Mouse (Mus musculus): ENCODE data around the gene Pitx3. TPM values are rescaled to one million over a fixed set of nuclear protein-coding genes. Genes with fewer than 3 reads are reported as not detected.
"Not testable (repeated sequence)": the region's sequence is repeated elsewhere in the genome, so short reads cannot be mapped to it uniquely, and the experiment has no call there.

The Pitx3 gene
- total RNA-seq (2014; fragmentation: Nextera tagmentation) (not detected in 2 replicates), total RNA-seq (2017) (not detected in 2 replicates)

GRCm38 (mm10) chr19:46147511-46148371, at the start of gene Pitx3:
Gene Pitx3, minus strand, starts transcription at chr19:46148326.
- no peak for ATAC-seq (replicated peaks; ENCODE audit: poor library complexity, severe bottlenecking)

DNA sequence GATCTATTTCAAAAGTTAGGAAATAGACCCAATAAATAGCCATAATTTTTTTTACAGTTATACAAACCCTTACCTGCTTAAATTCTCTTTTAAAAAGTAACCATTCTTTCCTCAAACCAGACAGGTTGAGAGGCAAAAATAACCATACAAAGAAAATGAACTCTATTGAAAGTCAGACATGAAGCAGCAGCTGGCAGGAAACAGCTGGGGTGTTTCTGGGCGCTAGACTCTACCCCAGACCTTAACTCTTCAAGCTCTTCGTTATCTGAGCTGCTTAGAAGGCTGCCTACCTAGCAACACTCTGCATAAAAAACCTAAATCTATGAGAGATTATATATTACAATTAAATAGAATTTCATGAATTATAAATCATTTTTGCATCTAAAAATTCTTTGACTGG, 39.1 kb upstream of the Pitx3 start:
- ATAC-seq (replicated peaks; ENCODE audit: poor library complexity, severe bottlenecking) = no peak

- no peak for ATAC-seq (replicated peaks; ENCODE audit: poor library complexity, severe bottlenecking)
These were observed 38.5 kb upstream of the Pitx3 start for GRCm38 (mm10) chr19:46186611-46187010.

DNA sequence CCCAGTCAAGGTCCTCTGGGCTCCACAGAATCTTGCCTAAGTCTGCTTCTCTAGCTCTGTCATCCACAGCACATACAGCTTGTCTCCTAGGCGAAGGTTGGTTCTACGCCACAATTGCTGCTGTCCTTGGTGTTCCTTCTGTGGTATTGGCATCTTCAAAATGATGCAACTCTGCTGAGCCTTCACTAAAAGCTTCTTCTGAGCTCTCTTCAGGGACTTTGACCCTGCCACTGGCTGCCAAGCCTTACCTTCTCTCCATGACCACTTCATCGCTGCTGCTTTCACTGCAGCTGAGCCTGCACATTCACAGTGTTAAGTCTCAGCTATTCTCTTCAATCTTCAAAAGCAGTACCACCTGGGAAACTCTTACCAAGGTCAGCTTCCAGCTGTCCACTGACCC, 34.1 kb upstream of the Pitx3 start:
- ATAC-seq (replicated peaks; ENCODE audit: poor library complexity, severe bottlenecking) = no peak

- ATAC-seq (replicated peaks; ENCODE audit: poor library complexity, severe bottlenecking) = no peak
These were observed 32.1 kb upstream of the Pitx3 start for GRCm38 (mm10) chr19:46180274-46180673.

GRCm38 (mm10) chr19:46177046-46177445, 28.9 kb upstream of the Pitx3 start:
- no peak for ATAC-seq (replicated peaks; ENCODE audit: poor library complexity, severe bottlenecking)

DNA sequence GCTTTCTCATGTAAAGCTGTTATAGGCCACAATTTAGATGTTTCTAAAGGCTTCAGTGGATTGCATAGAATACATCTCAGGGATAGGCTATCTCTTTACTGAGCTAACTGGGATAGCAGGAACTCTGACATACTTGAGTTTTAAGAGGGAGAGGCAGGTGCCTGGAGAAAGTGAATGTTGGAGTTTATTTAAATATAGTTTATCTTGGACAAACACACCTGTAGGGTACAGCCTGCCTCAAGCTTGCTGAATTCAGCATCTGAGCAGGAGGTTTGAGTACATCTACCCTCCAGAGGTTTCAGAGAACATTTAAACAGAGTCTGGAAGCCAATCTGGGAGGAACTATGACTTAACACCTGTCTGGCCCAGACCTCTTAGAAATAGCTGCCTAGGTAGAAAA, 27.0 kb upstream of the Pitx3 start:
- ATAC-seq (replicated peaks; ENCODE audit: poor library complexity, severe bottlenecking) = no peak

DNA sequence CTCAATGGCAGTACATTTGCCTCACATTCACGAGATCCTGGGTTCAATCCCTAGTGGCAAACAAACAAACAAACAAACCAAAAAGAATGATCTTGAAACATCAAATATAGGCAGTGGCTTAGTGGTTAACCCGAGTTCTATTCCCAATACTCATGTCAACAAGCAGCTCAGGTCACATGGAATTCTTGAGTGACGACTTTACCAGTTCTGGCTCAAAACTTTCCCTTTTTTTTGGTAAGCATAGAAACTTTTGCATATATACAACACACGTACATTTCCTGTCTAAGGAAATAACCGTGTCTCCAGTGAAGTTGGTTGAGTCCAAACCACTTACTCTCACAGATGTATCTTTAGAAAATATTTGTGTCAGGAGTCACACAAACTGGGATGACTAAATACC, 24.4 kb upstream of the Pitx3 start:
- ATAC-seq (replicated peaks; ENCODE audit: poor library complexity, severe bottlenecking) = no peak

- ATAC-seq (replicated peaks; ENCODE audit: poor library complexity, severe bottlenecking) = no peak
These were observed 21.8 kb upstream of the Pitx3 start for GRCm38 (mm10) chr19:46169913-46170312.

- ATAC-seq (replicated peaks; ENCODE audit: poor library complexity, severe bottlenecking) = no peak
These were observed 21.3 kb upstream of the Pitx3 start for GRCm38 (mm10) chr19:46169396-46169795.

- not testable (repeated sequence) for ATAC-seq (replicated peaks; ENCODE audit: poor library complexity, severe bottlenecking)
These were observed 19.0 kb upstream of the Pitx3 start for GRCm38 (mm10) chr19:46167169-46167568.

GRCm38 (mm10) chr19:46165950-46166349, 17.8 kb upstream of the Pitx3 start:
- no peak for ATAC-seq (replicated peaks; ENCODE audit: poor library complexity, severe bottlenecking)

GRCm38 (mm10) chr19:46152127-46152803, 4.1 kb upstream of the Pitx3 start, which contains the start of gene Gbf1:
Gene Gbf1, plus strand, starts transcription at chr19:46152509.
- peak; percentile 91 for ATAC-seq (replicated peaks; ENCODE audit: poor library complexity, severe bottlenecking)

GRCm38 (mm10) chr19:46149091-46149490, 965 bp upstream of the Pitx3 start:
- ATAC-seq (replicated peaks; ENCODE audit: poor library complexity, severe bottlenecking) = no peak

DNA sequence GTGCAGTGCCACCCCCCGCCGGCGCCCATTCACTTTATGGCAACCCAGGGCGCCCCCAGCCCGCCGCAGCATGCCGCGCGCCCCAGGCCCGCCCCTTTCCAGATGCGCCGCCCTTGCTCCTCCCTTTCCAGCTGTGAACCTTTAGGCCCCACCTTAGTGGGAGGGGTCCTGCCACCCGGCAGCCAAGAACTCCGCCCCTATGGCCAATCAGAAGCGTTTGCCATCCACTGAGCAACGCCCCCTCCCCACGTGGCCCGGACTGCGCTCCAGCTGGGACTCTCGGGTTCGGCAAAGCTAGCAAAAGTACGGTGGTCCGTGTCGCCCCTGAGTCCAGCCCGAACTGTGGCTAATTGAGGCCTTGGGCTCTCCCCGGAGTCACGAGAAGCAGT, 240 bp upstream of the Pitx3 start:
- peak; percentile 54 for ATAC-seq (replicated peaks; ENCODE audit: poor library complexity, severe bottlenecking)

DNA sequence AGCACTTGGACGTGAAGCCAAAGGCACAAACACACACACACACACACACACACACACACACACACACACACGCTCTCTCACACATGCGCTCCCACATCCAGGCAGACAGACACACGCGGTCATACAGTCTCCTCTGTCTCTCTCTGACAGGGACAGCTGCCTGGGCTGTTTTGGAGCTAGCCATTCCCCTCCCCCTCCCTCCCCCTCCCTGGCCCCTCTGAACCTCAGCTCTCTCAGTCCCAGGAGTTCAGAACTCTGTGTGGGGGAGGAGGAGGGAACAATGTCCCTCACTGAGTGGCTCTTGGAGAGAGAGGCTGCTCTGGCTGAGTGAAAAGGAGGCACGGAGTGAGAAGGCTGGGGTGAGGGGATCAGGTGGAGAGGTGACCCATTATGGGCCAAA, 7.0 kb downstream of the Pitx3 start:
- ATAC-seq (replicated peaks; ENCODE audit: poor library complexity, severe bottlenecking) = no peak

DNA sequence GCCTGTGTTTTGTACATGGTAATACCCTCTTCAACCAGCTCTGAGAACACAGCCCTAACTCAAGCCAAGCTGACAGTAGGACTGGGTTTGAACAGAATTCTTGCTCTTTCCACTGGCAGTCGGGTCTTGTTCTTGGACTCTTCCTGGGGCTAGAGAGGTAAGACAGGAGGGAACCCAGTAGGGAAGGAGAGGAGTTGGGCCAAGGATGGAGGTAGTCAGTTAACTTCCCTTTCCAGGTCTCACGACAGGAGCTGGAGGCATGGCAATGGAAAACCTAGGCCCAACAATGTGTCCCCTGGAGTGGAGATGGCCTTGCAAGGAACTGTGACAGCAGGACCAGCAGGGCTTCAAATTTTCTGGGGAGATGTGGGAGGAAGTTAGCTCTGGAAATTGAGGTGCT, 7.8 kb downstream of the Pitx3 start:
- ATAC-seq (replicated peaks; ENCODE audit: poor library complexity, severe bottlenecking) = no peak

GRCm38 (mm10) chr19:46136639-46137580, 11.2 kb downstream of the Pitx3 start:
- ATAC-seq (replicated peaks; ENCODE audit: poor library complexity, severe bottlenecking) = peak; percentile 73

GRCm38 (mm10) chr19:46135789-46136638, 12.1 kb downstream of the Pitx3 start:
- no peak; the same call in 1 of the 2 replicates for ATAC-seq (replicated peaks; ENCODE audit: poor library complexity, severe bottlenecking)

- peak; percentile 60 for ATAC-seq (replicated peaks; ENCODE audit: poor library complexity, severe bottlenecking)
These were observed 12.8 kb downstream of the Pitx3 start for GRCm38 (mm10) chr19:46135297-46135696.
